Mouse (Mus musculus) kidney, postnatal 10 days (tissue): ENCODE data around the gene Ctps.

Experiments used
- DNase-seq: peaks from one replicate; pipeline ENCODE4 v3.0.0; 2021; ENCODE audit warnings: mixed read lengths

The Ctps gene

DNA sequence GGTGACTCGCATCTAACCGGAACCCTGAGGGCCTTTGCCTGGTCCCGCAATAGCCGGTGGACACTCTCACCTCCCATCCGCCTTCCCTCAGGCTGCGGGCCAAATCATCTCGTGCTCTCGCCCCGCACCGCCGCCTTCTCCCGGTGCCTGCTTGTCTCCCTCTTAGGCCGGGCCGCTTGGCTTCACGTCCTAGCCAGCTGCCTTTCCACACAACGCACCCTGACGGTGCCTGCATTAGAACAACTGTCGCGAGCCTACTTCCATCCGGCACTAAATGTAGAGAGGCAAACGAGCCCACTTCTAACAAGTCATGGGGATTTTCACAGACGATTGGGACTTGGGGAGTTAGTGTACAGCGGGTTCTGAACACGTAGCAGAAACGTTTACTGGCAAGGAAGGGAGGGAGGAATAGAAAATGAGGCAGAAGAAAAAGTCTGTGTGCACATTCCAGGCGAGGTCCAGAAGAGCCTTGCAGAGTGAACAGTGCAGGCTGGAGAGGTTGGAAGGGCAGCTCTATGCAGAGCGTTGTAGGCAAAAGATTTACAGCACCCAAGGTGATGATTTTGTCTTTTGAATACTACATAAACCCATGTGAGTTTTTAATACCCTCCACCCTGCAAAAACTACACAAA lies 478 bp upstream of the Ctps start:
- DNase-seq, result no peak

- DNase-seq, result peak; percentile 41
Observed at GRCm38 (mm10) chr4:120569025-120569424, 1.1 kb downstream of the Ctps start.

- no peak for DNase-seq
Observed at GRCm38 (mm10) chr4:120568005-120568404, 2.1 kb downstream of the Ctps start.

DNA sequence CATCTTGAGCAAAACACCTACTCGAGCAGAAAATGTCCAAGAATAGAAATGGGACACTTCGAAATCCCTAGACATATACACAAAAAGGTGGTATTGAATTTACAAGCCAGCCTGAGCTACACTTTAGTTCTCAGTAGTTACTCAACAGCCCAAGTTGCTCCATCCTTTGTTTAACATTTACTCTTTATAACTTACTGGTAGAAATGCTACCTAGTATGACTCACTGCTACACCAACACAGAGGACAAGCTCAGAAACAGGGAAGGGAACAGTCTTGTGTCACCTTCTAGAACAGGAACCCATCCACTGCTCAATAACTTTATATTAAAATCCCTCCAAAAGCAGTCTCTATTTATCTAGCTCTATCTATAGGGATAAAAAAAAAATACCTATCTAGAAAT lies 4.3 kb downstream of the Ctps start:
- no peak for DNase-seq

GRCm38 (mm10) chr4:120556592-120556991 lies 13.5 kb downstream of the Ctps start:
- DNase-seq, result no peak

GRCm38 (mm10) chr4:120544896-120545295 lies 25.2 kb downstream of the Ctps start:
- DNase-seq, result no peak

DNA sequence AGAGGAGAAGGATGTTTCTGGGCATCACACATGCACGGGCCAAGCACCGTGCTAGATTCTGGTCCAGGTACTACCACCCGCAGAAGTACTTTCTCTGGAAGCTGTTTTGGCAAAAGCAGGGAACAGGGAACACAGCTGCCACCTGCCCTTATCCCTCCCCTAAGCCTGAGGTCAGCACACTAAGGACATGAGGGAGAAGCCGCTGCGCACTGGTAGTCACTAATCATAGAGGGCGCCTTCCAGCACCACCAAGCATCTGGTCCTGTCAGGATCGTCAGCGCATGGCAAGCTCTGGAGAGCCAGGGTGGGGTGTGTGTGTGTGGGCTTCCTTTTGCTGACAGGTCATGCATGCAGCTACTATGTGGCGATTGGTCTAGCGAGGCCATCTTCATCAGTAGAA lies 31.4 kb downstream of the Ctps start:
- DNase-seq, result no peak

DNA sequence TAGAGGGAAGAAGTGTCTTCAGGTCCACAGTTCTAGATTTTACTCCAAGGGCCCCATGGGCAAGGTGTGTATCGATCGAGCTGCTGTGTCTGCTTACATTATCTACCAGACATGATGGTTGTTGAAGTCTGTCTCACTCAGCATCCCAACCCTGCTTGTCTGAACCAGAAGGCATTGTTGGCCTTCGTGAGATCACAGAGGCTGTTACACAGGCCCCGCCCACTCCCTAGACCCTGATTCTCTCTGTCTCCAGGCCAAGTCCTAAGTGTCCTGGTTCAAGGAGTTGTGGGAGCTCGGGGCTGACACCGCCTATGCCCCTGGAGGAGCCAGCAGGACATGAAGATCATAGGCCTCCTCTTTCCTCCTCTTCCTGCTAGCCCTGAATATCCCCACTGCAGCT lies 38.1 kb downstream of the Ctps start, which contains the start of gene Slfnl1:
Gene Slfnl1 (plus strand): TSS at position 246 of the 400 bp plus-strand sequence.
- no peak for DNase-seq

GRCm38 (mm10) chr4:120528171-120528570 lies 41.9 kb downstream of the Ctps start:
- no peak for DNase-seq

DNA sequence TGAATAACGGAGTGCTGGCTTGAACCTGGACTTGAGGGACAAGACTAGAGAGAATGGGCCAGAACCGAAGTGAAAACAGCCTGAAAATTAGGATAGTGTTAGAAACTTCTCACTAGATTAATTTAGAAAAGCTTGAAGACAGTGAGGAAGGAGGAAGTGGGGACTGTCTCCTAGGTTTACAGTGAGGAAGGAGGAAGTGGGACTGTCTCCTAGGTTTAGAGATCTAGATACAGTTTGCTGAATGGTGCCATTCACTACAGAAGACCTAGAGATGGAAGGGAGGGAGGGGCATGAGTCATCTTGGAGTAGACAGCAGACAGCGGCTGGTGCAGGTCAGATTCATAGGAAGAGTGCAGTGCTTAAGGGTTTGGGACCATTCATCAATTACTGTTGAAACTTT lies 47.0 kb downstream of the Ctps start:
- no peak for DNase-seq

DNA sequence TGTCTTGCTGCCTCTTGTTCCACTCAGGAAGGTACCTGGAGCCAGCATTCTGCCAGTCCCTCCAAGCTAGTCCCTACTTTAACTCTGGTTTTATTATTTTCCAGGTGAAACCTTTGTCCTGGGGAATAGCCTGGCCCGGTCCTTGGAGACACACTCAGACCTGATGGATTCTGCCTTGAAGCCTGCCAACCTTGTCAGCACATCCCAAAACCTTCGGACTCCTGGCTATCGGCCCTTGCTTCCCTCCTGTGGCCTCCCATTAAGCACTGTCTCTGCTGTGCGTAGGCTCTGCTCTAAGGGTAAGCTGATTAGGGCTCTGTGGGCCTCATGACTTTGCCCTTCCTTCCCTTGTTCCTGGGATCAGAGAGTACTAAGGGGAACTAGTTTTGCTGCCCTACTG lies 47.7 kb downstream of the Ctps start:
- no peak for DNase-seq

DNA sequence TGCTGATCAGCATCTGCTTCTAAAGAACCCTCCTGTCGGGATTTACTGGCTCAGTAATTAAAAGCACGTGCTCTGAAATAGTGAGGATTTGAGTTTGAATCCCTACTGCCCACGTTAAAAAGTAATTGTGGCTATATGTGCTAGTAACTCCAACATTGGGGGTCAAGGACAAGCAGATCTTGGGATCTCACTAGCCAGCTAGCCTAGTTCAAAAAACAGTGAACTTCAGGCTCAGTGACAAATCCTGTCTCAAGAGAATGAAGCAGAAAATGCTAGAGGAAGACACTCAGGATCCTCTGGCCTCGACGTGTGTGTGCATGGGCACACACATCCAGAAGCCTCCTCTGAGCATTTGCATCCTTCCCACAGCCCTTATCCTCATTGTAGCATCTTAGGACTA lies 48.3 kb downstream of the Ctps start:
- no peak for DNase-seq

GRCm38 (mm10) chr4:120517335-120517734 lies 52.7 kb downstream of the Ctps start:
- no peak for DNase-seq

GRCm38 (mm10) chr4:120516907-120517306 lies 53.2 kb downstream of the Ctps start:
- DNase-seq, result no peak

DNA sequence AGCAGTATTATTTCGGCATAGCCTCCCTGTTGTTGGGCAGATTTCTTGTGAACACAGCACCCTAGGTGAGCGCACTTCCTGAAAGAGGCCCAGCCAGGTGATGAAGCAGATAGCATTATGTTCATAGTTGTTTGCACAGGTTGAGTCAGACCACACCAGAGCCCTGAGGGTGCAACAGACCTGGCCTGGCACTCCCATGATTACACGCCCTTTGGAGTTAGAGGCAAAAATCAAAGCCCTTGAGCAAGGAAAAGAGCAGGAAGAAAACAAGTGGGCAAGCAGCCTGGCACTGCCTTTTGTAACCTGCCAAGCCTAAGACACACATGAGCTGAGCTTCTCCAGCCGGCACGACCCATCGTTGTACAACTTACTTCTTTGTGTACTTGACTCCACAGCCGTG lies 53.6 kb downstream of the Ctps start:
- DNase-seq, result no peak

DNA sequence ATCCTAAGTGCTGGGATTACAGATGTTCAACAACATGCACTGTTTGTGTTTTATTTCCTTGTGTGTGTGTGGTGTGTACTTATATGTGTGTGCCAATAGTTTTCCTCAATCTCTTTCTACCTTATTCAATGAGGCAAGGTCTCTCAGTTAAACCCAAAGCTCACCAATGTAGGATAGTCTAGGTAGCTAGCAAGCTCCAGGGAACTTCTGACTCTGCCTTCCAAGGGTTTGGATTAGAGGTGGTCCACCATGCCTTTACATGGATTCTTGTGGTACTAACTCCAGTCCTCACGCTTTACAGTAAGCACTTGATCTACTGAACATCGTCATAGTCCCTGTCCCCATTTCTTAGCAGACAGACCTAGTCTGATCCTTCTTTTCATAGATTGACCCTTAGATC lies 55.7 kb downstream of the Ctps start:
- DNase-seq, result no peak

- DNase-seq, result no peak
Observed at GRCm38 (mm10) chr4:120511203-120511602, 58.9 kb downstream of the Ctps start.

GRCm38 (mm10) chr4:120506955-120507354 lies 63.1 kb downstream of the Ctps start:
- no peak for DNase-seq
